Mouse (Mus musculus) fibroblast of lung, adult 2 months (primary cell): ENCODE results near the gene Tfap4.

ENCODE experiments used
- DNase-seq: peaks from one replicate; pipeline ENCODE4 v3.0.0-alpha.2; 2011; ENCODE audit warnings: low read depth

Tfap4 gene

DNA sequence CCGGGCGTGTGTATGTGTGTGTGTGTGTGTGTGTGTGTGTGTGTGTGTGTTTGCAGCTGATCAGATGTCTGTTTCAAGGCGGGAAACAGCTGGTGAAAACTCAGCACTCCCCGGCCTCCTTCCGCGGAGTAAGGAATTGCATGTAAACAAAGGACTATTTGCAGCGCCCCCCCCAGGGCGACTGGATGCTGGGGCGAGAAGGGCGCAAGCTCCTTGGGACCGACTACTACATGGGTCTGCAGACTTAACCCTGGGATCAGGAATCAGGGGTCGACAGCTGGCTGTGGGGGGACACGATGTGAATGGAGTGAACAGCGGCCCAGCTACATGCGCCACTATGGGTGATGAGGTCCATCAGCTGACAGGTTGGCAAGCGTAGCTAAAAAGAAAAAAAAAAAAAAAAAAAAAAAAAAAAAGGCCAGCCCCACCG, at the start of gene Tfap4:
Tfap4 (minus strand) TSS at position 140 of the 430 bp plus-strand sequence.
- DNase-seq: peak; percentile 82

DNA sequence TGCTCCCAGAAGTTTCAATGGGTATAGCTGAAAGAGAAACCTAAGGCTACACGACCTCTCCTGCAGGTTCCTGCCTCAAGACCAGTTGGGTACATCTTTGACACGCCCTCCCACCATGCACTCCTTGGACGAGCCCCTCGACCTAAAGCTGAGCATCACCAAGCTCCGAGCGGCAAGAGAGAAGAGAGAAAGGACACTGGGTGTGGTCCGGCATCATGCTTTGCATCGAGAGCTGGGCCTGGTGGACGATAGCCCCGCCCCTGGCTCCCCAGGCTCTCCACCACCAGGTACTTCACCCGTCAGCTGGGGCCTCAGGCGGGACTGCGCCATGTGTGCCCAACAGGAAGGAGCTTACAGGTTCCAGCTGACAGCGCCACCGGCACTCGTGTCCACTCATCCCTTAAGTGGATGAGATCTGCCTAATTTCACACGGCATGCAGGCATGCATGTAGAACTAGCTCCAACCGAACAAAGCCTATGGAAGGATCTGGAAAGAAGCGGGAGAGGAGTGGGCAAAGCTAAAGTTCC, 48.9 kb upstream of the Tfap4 start:
- DNase-seq: no peak

DNA sequence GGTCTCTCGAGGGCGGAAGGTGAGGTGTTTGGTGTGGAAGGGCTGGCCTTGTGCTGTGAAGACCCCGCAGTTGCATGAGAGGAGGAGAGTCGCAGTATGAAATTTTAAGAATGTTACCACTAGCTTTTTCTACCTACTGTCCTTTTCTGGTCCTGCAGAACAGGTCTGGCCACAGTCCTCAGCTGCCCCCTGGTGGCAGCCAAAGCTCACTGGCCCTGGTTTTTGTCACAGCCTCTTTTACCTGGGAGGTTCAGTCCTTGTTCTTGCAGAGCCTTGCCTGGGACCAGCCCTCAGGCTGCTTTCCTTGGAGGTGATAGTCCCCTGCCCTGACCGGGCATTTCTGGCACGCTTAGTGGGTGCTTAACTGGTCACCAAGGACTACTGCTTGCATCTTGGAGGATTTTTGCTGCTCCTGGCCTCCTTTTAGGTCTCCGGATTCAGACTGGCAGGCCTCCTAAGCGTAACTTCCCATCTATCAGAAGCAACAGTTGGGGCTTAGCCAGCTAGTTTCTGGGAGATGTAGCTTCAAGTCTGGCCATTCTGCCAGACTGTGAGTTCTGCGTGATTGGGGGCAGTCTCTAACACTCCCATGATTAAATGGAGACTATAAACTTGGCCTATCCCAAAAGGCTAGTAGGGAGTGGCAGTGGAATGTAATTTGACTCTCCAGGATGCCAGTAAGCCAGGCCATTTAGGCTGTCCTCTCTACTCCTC, 48.3 kb upstream of the Tfap4 start:
- DNase-seq: no peak

DNA sequence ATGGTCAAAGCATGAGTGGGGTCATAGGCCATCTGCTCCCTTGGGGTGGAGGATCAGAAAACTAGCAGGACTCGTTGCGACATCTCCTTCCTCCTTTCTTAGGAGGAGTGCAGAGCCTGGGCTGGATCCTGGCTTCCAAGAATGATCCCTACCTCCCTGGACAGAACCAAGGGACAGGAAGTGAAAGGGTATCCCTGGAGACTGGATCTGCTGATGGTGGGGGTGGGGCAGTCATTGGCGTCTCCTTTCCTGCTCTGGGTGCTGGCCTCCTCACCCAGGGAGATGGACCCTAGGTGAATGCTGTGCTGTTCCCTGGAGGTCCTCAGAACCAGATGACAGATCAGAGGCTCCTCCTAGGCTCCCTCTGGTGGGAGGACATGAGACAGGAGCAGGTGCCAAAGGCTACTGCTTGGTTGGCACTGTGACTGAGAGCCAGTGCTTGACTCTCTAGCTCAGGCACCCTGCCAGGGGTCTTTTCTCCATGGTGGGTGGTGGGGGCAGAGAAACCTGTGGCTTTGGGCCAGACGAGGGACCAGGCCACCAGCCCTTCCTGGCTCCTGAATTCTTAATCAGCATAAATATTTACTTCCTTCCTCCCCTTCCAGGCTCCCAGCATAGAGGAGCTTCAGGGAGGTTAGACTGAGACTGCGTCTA, 46.9 kb upstream of the Tfap4 start:
- DNase-seq: no peak

DNA sequence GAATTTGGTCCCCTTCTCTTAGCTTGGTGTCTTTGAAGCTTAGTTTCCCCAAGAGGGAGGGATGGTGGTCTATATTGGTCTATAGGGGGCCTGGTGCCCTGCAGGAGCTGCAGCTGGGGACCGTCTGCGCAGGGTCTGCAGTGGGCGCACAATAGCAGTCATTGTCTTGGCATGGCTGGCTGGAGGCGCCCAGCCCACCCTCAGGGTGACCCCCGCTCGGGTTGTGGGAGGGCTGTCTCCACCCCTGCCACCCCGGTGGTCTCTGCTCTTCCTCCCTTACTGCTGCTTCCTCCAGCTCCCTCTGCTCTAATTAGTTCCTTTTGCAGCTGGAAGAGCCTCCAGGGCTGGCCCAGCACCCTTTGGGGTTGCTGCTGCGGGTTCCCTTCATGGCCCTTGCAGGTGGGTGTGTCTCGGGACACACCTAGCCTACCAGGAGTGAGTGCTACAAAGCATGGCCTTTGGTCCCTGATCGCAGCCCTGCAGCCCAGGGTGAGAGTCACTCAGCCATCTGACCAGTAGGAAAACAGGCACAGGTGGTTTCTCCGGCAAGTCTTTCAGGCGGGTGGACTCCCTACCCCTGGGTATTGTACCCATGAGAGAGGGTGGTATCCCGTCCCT, 46.0 kb upstream of the Tfap4 start:
- no peak for DNase-seq

DNA sequence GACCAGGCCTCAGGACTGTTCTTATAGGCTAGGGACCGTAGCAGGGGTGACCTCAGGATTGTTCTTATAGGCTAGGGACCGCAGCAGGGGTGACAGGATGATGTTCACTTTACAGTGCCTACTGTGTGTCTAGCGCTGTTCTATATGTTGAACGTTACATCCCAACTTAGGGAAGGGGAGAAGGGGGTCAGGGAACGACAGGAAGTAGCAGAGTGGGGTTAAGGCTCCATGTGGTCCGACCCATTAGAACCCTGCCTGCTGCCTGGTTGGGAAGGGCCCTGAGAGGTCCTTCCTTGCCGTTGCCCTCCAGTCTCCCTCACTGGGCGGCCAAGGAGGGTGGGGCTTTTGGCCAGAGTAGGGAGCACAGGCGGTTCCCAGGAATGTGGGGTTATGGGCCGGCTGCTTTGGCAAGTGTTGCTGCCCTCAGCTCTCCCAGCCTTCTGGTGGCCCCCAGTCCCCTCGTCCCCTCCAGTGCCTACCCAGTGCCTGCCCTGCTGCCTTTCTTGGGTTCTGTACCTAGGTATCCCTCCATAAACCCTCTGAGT, 44.7 kb upstream of the Tfap4 start:
- no peak for DNase-seq

DNA sequence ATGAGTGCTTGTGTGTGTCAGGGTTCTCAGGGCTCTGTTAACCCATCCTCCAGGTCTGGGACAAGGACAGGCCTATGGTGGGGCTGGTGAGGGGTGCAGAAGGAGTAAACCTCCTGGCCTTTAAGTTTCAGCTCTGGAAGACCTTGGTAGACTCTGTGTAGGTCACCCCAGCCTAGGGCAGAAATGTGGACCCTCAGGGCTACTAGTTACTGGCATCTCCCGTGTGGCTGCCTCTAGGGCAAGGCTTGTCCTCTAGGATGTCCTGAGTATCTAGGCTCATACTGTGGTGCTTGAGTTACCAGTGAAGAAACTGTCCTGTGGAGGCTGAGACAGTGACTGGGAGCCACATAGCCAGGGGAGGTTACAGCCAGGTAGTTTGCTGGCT, 43.8 kb upstream of the Tfap4 start:
- DNase-seq: no peak

DNA sequence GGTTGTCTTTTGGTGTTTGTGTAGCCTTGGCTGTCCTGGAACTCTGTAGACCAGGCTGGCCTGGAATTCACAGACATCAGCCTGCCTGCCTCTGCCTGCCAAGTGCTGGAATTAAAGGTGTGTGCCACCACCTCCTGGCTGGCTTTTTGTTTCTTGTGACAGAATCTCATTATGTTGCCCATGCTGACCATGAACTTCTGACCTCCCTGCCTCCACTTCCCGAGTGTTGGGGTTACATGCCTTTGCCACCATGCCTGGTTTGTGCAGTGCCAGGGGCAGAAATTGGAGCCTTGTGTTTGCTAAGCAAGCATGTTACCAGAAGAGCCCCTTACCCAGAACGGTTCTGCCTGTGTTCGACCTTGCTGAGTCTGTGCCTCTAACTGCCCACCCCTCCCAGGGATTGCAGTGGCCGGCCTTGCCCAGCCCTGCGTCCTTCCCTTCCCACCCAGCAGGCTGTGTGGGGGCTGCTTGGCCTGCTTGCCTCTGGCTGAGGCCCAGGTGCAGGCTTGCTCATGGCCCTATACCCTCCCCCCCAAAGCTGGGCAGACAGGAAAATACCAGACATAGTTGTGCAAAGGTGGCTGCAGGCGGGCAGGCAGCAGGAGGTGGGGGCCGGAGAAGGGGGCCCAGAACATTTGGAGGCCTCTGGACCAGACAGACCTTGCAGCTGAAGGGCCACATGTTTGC, 43.3 kb upstream of the Tfap4 start:
- DNase-seq: no peak

DNA sequence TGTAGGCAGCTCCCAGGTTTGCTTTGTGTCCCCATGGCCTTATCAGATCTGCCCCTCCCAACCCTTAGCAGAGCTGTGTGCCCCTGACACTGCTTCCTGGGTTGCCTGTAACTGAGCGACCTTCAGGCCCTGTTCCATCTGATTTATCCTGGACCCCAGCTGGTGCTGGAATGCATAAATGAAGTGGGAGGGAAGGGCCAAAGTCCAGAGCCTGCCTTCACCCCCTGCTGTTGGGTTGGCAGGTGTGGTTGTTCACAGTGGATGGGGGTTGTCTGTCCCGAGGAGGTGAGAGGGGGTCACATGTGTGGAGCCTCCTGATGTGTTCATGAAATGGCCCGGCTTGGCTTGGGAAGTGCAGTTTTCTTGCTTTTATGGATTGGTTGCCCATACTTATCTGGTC, 42.5 kb upstream of the Tfap4 start:
- DNase-seq: no peak

DNA sequence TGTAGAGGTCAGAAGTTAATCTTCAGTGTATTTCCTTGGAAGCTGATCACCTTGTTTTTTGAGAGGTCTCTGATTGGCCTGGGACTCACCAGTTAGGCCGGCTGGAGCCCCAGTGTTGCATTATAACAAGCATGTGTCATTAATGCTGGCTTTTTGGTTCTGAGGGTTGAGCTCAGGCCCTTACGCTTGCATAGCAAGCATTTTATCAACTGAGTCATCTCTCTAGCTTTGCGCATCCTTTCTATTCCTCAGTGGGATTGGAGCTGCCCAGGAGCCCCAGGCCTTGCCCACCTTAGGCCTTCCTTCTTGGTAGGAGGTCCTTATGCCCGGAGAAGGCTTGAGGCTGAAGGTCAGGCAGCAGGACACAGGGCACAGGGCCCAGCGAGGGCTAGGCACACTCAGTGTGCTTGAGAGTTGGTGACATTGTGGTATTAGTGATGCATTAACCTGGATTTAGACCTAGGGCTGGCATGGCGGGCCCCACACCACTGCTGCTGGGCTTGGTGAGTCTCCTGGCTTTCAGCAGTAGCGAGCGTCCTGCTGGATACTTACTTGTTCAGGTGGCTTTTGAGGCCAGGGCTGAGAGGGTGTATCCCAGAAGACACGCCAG, 41.2 kb upstream of the Tfap4 start:
- no peak for DNase-seq

DNA sequence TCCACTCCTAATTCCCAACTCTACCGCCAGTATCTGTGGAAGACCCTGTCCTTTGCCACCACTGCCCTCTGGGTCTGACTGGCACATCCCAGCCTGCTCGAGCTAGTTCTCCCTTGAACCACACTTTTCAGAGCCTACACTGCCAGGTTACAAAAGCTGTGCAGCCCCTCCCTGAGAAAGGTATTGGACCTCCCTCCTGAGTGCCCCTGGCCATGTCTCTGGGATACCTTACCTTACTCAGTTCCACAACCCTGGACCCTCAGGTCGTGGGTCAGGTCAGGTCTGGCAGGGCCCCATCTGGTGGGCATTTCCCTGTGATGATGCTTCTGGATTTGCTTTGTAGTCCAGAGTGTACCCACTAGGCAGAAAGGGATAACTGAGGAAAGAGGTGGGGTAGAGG, 40.0 kb upstream of the Tfap4 start:
- DNase-seq: no peak

DNA sequence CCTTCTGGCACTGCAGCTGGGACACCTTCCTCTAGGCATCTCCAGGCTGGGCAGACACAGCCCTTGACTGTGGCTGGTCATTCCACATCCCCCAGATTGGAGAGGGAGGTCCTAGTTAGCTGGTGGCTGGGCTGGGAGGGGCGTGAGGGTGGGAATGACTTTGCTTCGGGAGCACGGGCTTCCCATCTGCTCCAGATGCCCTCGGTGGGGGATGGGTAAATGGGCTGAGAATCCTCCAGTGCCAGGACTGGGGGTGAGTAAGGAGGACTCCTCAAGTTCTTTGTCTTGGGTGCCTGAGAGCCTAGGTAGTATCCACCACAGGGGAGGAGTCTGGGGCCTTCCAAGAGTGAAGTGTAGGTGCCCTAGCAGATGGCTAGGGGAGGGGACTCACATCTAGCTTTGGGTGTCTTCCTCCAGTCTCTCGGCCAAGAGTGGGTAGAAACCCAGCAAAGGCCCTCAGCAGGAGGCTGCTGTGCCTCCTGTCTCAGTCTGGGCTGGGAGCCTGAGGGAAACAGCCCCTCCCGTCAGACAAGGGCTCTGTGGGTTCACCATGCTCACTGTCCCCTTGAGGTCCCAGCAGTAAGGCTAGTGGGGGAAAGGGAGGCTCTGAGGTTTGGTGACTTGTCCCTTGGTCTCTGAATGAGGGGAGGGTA, 39.4 kb upstream of the Tfap4 start:
- DNase-seq: no peak

DNA sequence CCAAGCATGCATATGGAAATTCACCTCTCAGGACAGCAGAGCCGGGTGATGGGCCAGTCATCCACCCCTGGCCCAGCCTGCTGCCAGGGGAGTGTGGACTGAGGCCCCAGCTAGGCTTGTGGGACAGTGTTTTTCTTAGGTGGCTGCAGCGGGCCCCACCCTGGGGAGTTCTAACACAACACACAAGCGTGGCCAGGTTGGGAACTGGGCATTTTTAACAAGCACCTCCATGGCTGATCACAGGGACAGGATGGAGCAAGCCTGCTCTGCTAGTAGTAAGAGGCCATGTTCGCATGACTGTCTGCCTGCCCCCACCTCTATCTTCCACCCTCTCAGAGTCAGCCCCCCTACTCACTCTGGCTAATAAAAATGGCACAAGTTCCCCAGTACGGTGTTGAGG, 38.4 kb upstream of the Tfap4 start:
- DNase-seq: no peak

DNA sequence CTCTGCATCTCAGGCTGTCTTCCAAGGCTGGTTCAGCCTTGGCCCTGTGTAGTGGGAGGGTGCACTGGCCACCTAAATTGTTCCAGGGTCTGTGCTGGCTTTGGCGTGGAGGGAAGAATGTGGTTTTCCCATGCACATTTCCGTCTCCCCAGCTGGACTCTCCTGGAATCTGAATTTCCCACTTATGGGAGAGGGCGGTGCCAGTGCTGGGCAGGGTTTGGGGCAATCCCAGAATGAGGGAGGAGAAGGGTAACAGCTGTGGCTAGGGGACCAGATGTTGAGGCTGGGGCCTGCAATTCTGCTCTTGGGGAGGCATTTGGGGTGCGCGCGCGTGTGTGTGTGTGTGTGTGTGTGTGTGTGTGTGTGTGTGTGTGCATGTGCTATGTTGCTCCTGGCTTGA, 37.6 kb upstream of the Tfap4 start:
- no peak for DNase-seq

DNA sequence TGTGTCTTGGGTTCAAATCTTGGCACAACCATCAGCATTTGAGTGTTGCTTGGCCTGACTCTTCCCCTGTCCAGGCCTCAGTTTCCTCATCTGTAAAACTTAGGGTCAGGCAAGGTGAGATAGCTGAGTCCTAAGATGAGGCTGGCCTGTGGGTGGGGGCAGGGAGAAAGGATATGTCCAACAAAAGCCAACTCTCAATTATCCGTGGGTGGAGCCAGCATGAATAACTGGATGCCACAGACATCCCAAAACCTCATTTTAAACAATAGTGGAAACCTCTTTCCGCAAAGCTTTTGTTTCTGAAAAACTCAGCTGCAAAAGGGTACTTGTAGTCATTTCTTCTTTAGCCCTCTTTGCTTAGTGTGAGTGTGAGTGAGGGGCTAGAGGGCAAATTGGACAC, 37.2 kb upstream of the Tfap4 start:
- no peak for DNase-seq

DNA sequence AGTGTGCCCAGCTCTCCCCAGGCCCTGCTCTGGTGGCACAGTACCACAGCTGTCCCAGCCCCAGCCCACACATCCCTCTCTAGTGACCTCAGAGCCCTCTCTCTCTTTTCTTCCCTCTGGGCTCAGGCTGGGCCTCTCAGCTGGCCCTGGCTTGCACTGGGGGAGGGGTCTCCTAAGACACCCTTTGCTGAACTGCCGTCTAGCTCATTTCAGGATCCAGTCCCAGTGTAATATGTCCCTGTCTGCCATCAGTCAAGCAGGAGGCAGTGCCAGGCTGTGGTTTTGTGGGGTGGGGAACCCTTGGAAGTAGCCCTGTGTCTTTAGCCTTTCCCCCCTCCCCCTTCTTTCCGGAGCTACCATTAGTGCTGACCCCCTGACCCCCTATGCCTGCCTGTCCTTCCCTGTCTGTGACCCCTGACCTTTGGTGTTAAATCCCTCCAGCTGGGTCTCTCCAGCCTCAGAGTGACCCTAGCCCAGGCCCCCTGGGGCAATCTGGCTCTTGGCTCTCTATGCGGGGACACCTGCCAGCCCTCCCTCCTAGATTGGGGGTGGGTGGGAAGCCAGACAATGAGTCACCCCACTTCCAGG, 36.6 kb upstream of the Tfap4 start:
- no peak for DNase-seq

DNA sequence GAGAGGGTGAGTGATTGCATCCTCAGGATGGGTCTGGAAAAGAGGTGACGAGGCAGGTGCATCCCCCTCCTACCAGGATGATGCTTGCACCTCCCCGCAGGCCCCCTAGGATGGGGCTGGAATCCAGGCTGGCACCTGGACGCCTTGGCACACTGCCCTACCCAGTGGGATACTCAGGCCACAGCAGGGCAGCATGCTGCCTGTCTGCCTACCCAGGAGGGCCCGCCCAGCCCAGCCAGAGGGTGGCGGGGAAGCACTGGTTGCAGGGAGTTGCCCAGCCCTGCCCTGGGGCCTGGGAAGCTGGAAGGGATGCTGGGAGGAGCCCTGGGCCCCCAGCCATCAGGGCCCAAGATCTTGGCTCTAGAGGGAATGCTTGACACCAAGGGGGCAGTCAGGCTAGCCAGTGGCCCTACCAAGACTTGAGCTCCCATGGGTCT, 35.9 kb upstream of the Tfap4 start:
- no peak for DNase-seq

DNA sequence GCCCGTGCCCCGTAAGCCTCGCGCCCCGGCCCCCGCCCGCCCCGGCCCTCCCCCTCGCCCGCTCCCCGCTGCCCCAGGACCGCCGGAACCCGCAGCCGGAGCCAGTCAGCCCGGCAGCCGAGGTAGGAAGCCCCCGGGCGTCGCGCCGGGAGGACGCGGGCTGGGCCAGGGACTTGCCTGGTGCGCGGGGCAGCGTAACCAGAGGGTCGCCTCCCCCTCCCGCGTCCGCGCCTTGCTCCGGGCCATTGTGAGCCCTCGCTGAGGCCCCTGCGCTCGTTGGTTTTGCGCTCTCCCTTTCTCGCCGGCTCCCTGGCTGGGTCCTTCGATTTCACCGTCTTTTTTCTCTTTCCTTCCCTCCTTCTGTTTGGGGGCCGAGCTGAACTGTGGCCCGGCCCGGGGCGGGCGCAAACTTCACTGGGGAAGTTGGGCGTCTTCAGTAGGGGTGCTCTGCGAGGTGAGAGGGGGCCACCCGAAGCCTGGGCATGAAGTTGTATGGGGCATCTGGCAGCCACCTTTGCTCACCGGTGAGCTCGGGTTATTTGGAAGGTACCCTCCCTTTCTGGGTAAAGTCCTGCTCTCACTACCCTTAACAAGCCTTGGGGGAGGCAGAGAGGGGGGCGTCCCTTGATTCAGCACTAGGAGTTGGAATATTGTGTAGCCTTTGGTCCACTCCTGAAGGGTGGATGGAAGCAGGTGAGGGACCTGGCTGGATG, 35.3 kb upstream of the Tfap4 start:
- no peak for DNase-seq

DNA sequence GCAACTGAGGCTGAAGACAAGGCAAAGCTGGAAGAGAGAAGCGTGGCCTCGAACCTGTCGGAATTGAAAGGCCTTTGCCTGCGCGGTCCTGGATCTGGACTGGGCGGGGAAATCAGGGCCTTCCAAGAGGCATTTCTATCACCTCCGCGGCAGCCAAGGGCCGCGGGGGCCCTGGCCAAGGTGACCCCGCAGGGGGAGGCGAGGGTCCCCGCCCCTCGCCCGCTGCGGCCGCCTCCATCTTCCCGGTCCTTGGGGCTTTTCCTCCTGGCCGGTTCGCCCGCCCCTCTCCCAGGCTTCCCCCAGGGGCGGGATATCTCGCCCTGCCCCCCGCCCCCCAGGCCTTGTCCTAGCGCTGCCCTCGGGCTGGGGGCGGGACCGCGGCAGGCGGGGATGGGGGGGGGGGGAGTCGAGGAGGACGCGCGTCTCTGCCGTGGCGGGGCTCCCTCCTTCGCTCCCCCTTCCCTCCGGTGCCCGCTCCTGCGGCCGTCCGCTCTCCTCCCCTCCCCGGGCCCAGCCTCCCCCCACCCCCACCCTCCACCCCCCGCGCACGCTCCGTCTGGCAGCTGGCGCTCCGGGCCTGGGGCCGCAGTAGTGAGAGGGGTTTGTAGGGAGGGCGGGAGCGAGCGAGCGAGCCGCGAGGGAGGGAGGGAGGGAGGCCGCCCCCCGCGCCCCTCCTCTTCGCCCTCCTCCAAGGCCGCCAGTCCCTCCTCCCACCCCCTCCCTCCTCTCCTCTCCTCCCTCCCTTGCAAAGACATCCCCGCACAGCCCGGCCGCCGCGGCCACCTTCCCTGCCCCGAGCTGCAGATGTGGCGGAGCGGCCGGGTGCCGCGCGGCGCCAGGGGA, 34.5 kb upstream of the Tfap4 start, which contains the start of gene Glis2:
Glis2 (plus strand) TSS at position 743 of the 843 bp plus-strand sequence.
- no peak for DNase-seq
